Mouse (Mus musculus) C3H10T1/2 (cell line): ENCODE data around the gene Pex26. TPM values are rescaled to one million over a fixed set of nuclear protein-coding genes. Genes with fewer than 3 reads are reported as not detected.

Experiments used
- polyA plus RNA-seq, 2 experiments: library from polyadenylated mRNA; unstranded; fragments of >200 nt; fragmentation: generic; extraction: Trizol; gene quantifications; one replicate each; pipeline ENCODE4 v1.2.1; 2012; ENCODE audit warnings: missing spikeins in 2 of 2

Gene Pex26
- 1 to 10 TPM in 1 of 2 experiments, under 1 TPM in 1; 0.60 to 5.0 TPM for polyA plus RNA-seq

DNA sequence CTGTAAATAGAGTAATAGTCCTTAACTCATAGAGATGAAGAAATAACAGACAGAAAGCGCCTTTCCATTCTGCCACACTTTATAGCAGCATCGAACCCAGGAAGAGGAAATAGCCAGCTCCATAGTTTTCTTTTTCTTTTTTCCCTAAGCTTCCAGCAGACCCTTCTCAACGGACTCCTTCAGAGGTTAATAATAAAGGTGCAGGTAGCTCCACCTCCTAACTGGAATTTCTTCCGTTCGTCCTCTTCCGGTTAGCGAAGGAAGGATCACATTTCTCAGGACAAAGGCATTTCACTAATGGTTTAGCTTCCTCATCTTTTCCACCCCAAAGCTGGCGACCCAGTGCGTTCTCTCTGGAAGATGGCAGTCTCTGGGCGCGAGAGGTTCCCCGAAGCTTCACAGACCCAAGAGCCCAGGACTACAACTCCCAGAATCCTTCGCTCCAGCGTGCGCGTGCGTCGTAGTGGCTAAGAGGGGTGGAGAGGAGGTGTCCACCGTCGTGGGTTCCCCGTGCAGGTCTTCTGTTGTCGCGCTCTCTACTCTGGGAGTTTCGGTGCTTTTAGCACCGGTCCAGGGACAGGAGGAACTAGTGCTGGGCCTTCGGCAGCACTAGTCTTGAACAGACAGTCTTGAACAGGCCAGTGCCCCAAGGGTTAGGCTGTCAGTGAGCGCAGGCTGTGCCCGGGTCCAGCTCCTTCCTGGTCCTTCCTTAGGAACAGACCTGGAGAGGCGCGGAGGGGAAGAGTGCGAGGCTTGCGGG lies at the start of gene Pex26:
Pex26 (plus strand) TSS at position 254 of the 760 bp plus-strand sequence.

DNA sequence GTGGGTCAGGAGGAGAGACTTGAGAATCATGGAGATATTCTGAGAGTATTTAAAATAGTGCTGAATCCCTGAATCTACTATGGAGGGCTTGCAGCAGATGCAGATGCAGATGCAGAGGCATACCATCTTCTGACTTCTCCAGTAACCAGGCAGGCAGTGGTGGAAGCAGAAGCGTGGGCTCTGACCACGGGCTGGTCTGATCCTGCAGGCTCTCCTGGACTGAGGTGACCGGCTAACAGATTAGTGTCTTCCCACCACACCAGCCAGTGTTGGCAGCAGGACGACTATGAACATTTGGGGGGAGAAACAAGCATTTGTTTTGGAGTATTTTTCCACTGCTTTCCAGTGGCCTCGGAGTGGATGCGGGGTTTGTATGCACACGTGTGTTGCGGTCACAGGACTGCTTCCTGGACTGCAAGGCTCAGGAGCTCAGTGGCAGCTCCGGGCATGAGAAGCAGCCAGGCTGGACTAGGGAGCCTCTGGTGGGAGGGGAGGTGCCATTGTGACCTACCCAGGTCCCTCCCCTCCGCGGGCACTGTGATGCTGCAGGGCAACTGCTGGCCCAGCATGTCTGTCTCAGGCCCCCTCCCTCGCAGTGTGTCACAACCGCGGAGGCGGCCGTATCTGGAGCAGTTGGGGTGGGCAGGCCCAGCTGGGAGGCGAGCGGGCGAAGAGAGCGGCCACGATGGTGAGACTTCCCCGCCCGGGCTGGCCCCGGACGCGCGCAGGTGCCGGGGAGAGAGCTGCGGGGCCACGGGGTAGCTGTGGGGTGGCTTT lies 26.9 kb downstream of the Pex26 start, which contains the start of gene Tuba8:
Tuba8 (plus strand) TSS at position 548 of the 777 bp plus-strand sequence.

DNA sequence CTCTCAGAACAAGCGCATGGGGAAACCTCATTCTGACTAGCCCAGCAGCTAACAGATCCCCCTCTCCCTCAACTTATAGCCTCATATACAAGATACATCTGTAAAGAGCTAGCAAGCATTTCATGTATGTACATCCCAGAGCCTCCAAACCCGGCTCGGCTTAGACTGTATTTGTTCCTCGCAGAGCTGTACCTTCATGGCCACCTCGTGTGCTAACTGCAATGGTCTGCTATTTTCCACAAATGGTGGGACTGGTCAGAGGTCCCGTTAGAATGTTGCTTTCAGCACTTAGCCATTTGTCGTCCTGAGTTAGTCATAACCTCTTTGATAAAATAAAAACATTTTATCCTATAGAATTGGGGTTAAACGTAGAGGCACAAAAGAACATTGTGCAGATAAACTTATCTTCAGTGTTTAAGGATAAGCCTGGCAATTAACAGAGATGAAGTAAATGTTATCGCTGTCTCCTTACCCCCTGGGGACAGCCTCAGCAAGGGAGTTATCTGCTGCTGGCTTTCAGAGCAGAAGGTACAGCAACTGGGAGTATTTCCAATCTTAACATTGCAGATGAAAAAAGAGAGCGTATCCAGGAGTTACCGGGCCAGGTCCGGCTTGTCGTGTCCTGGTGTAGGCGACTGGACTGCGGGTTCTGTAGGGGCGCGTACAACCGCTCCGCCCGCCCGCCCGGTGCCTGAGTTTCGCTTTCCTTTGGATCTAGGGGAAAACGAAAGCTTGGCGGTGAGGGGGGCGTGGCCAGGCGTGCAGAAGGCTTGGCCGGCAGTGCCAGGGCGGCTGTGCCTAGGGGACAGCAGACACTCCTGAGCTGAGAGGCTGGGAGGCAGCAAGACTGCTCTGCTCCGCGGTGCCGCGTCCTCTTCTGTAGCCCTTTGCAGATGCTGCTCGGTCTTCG lies 61.9 kb downstream of the Pex26 start, which contains the start of gene Usp18:
Usp18 (plus strand) TSS at position 780 of the 910 bp plus-strand sequence.

Other genes starting within 250 kb of the Pex26 start
- 10 to 100 TPM in 1 of 2 experiments, 1 to 10 TPM in 1; 2.7 to 11.9 TPM for gene Mical3, start 52.7 kb upstream of the Pex26 start, polyA plus RNA-seq
- under 1 TPM in 1 of 2 experiments, not detected in 1; 0.02 TPM for gene Tuba8, start 27.0 kb downstream of the Pex26 start, polyA plus RNA-seq
- gene Usp18, start 62.2 kb downstream of the Pex26 start, polyA plus RNA-seq = 1 to 10 TPM in 1 of 2 experiments, under 1 TPM in 1; 0.06 to 3.4 TPM
- gene Slc6a13, start 116.6 kb downstream of the Pex26 start, polyA plus RNA-seq = not detected
- not detected for gene Slc6a12, start 159.4 kb downstream of the Pex26 start, polyA plus RNA-seq